Mouse (Mus musculus): ENCODE data around the gene Sgta. TPM values are rescaled to one million over a fixed set of nuclear protein-coding genes. Genes with fewer than 3 reads are reported as not detected.
"Not testable (repeated sequence)": the region's sequence is repeated elsewhere in the genome, so short reads cannot be mapped to it uniquely, and the experiment has no call there.

Sgta gene
- polyA plus RNA-seq, 1 experiment from 2014 or later: 292 TPM

- H3K27ac ChIP-seq: no peak overlapping the region
- no peak overlapping the region for H3K9ac ChIP-seq
- no peak overlapping the region for H3K4me2 ChIP-seq
- peaks cover 14% of the 10 kb centered on the region for H3K4me1 ChIP-seq (replicated peaks)
- H3K4me3 ChIP-seq: no peak overlapping the region
- WGBS: 92% methylated on average over 5 of the region's 5 CpGs
- ATAC-seq (ENCODE audit: low FRiP score): no peak
- no peaks in the 10 kb centered on the region for H3K9me3 ChIP-seq
- no peaks in the 10 kb centered on the region for H3K27me3 ChIP-seq
- peaks cover 58% of the 10 kb centered on the region for H3K36me3 ChIP-seq
These were observed 7.4 kb downstream of the Sgta start for GRCm38 (mm10) chr10:81052577-81052976.

DNA sequence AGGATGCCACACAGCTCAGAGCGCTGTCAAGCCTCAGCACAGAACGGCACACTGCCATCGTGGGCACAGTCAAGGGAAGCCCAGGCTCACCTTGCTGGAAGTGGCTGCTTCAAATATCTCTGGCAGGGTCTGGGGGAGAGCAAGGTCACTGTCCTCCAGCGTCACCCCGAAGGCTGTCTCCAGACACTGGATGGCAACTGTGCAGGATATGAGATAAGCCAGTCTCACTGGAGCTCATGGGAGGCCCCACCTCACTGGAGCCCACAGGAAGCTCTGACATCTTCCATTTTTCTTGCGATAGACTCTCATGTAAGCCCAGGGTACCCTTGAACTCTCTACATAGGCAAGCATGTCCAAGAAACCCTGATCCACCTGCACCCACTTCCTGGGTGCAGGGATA lies 8.8 kb downstream of the Sgta start:
- Histone ChIP-seq H3K36me3 (peaks cover 72% of the 10 kb centered on the region), H3K9ac (no peak overlapping the region), H3K9me3 (no peaks in the 10 kb centered on the region), H3K27ac (no peak overlapping the region), H3K27me3 (no peaks in the 10 kb centered on the region), H3K4me2 (no peak overlapping the region), H3K4me3 (no peak overlapping the region), H3K4me1 (replicated peaks) (no peaks in the 10 kb centered on the region)
- ATAC-seq (ENCODE audit: low FRiP score): no peak
- whole genome bisulfite sequencing: 96% methylated on average over 6 of the region's 6 CpGs

GRCm38 (mm10) chr10:81050645-81051044 lies 9.3 kb downstream of the Sgta start:
- no peak overlapping the region for H3K9ac ChIP-seq
- 87% methylated on average over 4 of the region's 4 CpGs for WGBS
- H3K4me2 ChIP-seq: no peak overlapping the region
- H3K9me3 ChIP-seq: no peaks in the 10 kb centered on the region
- no peak overlapping the region for H3K27ac ChIP-seq
- H3K27me3 ChIP-seq: no peaks in the 10 kb centered on the region
- H3K4me1 ChIP-seq (replicated peaks): no peaks in the 10 kb centered on the region
- ATAC-seq (ENCODE audit: low FRiP score): no peak
- no peak overlapping the region for H3K4me3 ChIP-seq
- peaks cover 76% of the 10 kb centered on the region for H3K36me3 ChIP-seq

GRCm38 (mm10) chr10:81045246-81045645 lies 14.7 kb downstream of the Sgta start:
- not testable (repeated sequence) for H3K27me3 ChIP-seq; H3K27ac ChIP-seq; ATAC-seq (ENCODE audit: low FRiP score); H3K4me1 ChIP-seq (replicated peaks); H3K9ac ChIP-seq; H3K9me3 ChIP-seq; H3K4me2 ChIP-seq; H3K4me3 ChIP-seq
- WGBS: 98% methylated on average over 14 of the region's 14 CpGs
- peaks cover 79% of the 10 kb centered on the region for H3K36me3 ChIP-seq

GRCm38 (mm10) chr10:81041458-81042175 lies 18.4 kb downstream of the Sgta start:
- peaks cover 3% of the 10 kb centered on the region; the same call in 1 of the 2 replicates for H3K4me1 ChIP-seq (replicated peaks)
- H3K4me2 ChIP-seq: no peak overlapping the region
- H3K36me3 ChIP-seq: peaks cover 43% of the 10 kb centered on the region
- ATAC-seq (ENCODE audit: low FRiP score): no peak
- 37% methylated on average over 13 of the region's 13 CpGs for WGBS
- H3K27me3 ChIP-seq: no peaks in the 10 kb centered on the region
- no peak overlapping the region for H3K4me3 ChIP-seq
- 0 out of 2 replicates have a peak overlapping the region, but pooled peaks have one; percentile 24 for H3K9ac ChIP-seq
- peak overlapping the region; percentile 42; the same call in 1 of the 2 replicates for H3K27ac ChIP-seq
- no peaks in the 10 kb centered on the region for H3K9me3 ChIP-seq

- peak within 1 kb of the TSS; percentile 86 for H3K4me3 ChIP-seq
- peak; percentile 99 for ATAC-seq (ENCODE audit: low FRiP score)
- H3K27me3 ChIP-seq: no peaks in the 10 kb centered on the region
- peaks cover 32% of the 10 kb centered on the region for H3K4me1 ChIP-seq (replicated peaks)
- H3K9me3 ChIP-seq: no peaks in the 10 kb centered on the region
- H3K27ac ChIP-seq: peak within 1 kb of the TSS; percentile 80
- peaks cover 27% of the 10 kb centered on the region for H3K36me3 ChIP-seq
- under 1% methylated on average over 35 of the region's 35 CpGs for WGBS
- H3K4me2 ChIP-seq: peak within 1 kb of the TSS; percentile 68
- peak within 1 kb of the TSS; percentile 91 for H3K9ac ChIP-seq
These were observed 22.9 kb downstream of the Sgta start, which contains the start of gene Slc39a3 for GRCm38 (mm10) chr10:81036988-81037580. Gene Slc39a3, minus strand, starts transcription at chr10:81037426.

DNA sequence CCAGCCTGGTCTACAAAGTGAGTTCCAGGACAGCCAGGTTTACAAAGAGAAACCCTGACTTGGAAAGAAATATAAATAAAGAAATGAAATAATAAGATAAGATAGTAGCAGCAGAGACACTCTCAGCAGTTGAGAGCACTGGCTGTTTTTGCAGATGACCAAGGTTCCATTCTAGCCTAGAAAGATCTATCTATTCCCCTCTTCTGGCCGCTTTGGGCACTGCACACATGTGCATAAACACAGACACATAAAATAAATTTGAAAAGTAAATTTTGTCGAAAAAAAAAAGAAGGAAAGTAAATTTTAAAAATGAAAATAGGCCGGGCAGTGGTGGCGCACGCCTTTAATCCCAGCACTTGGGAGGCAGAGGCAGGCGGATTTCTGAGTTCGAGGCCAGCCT lies 23.7 kb downstream of the Sgta start:
- Histone ChIP-seq H3K9ac (no peak overlapping the region), H3K4me3 (no peak overlapping the region), H3K4me1 (replicated peaks) (peaks cover 30% of the 10 kb centered on the region), H3K27me3 (no peaks in the 10 kb centered on the region), H3K36me3 (peaks cover 35% of the 10 kb centered on the region), H3K27ac (no peak overlapping the region), H3K9me3 (no peaks in the 10 kb centered on the region), H3K4me2 (0 out of 2 replicates have a peak overlapping the region, but pooled peaks have one; percentile 2)
- WGBS: 76% methylated on average over 7 of the region's 7 CpGs
- ATAC-seq (ENCODE audit: low FRiP score): no peak

DNA sequence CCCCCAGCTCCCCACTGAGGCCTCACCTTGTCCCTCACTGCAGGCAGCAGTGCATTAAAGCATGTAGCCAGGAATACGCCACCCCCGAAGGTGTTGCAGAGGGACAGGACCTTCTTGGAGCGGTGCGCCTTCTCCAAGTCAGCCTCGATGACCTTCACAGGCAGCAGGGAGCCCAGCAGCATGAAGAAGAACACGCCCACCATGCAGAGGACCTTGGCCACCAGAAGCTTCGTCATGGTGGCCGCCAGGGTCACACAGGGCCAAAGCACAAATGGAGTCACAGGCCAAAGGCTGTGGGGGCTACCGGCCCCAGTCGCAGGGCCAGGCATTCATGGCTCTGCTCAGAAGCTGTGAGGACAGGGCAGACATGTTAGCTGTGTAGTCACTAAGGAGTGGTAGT lies 26.4 kb downstream of the Sgta start:
- H3K27me3 ChIP-seq: 0 out of 2 replicates have a peak, but pooled peaks cover 3% of the 10 kb centered on the region
- 83% methylated on average over 10 of the region's 10 CpGs for WGBS
- peaks cover 57% of the 10 kb centered on the region for H3K36me3 ChIP-seq
- no peak overlapping the region for H3K4me3 ChIP-seq
- ATAC-seq (ENCODE audit: low FRiP score): no peak
- H3K4me2 ChIP-seq: no peak overlapping the region
- H3K9me3 ChIP-seq: no peaks in the 10 kb centered on the region
- H3K27ac ChIP-seq: no peak overlapping the region
- H3K4me1 ChIP-seq (replicated peaks): peaks cover 37% of the 10 kb centered on the region
- H3K9ac ChIP-seq: no peak overlapping the region; the same call in 1 of the 2 replicates

DNA sequence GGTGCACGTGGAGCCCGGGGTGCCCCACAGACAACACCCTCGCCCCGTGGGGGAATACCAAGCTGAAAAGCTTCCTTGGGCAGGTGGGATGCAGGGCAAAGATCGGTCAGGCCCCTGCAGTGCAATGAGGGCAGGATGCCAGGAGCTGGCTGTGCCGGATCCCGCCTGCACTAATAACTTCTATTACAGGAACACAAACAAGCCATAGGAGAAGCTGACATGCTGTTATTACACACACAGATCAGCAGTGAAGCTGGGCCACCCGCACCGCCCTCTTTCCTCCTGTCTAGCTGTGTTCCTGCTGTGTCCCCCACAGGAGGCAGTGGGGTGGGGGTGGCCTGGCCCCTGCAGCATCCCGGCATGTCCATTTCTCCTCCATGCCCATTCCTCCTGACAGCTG lies 30.9 kb downstream of the Sgta start:
- no peak overlapping the region for H3K27ac ChIP-seq
- no peak for ATAC-seq (ENCODE audit: low FRiP score)
- WGBS: 59% methylated on average over 10 of the region's 10 CpGs
- H3K36me3 ChIP-seq: peaks cover 49% of the 10 kb centered on the region
- no peak overlapping the region for H3K4me3 ChIP-seq
- no peaks in the 10 kb centered on the region for H3K9me3 ChIP-seq
- H3K27me3 ChIP-seq: peaks cover 24% of the 10 kb centered on the region
- no peak overlapping the region for H3K4me2 ChIP-seq
- peaks cover 32% of the 10 kb centered on the region for H3K4me1 ChIP-seq (replicated peaks)
- H3K9ac ChIP-seq: peak overlapping the region; percentile 35; the same call in 1 of the 2 replicates

DNA sequence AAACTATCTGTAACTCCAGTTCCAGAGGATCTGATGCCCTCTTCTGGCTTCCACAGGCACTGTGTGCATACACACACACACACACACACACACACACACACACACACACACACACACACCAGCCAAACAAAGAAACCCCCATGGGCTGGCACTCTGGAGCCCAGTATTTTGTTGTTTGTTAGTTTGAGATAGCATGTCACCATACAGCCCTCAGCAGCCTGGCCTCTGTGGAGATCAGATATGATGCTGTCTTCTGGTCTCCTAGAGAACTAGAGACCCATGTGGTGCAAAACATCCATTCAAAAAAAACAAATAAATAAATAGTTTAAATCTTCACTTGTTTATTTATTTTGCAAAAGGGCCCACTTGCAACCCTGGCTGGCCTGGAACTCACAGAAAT lies 31.8 kb downstream of the Sgta start:
- Histone ChIP-seq H3K4me1 (replicated peaks) (peaks cover 29% of the 10 kb centered on the region), H3K27ac (no peak overlapping the region), H3K27me3 (peaks cover 32% of the 10 kb centered on the region), H3K4me3 (no peak overlapping the region), H3K9ac (no peak overlapping the region), H3K4me2 (no peak overlapping the region), H3K36me3 (peaks cover 41% of the 10 kb centered on the region), H3K9me3 (no peaks in the 10 kb centered on the region)
- ATAC-seq (ENCODE audit: low FRiP score): no peak

GRCm38 (mm10) chr10:81027331-81027730 lies 32.6 kb downstream of the Sgta start:
- Histone ChIP-seq H3K9me3 (no peaks in the 10 kb centered on the region), H3K27me3 (peaks cover 37% of the 10 kb centered on the region), H3K27ac (no peak overlapping the region), H3K36me3 (peaks cover 32% of the 10 kb centered on the region), H3K4me2 (no peak overlapping the region), H3K9ac (no peak overlapping the region), H3K4me1 (replicated peaks) (peaks cover 26% of the 10 kb centered on the region), H3K4me3 (no peak overlapping the region)
- no peak for ATAC-seq (ENCODE audit: low FRiP score)
- 77% methylated on average over 4 of the region's 4 CpGs for WGBS

GRCm38 (mm10) chr10:81026857-81027256 lies 33.1 kb downstream of the Sgta start:
- no peaks in the 10 kb centered on the region for H3K9me3 ChIP-seq
- H3K27me3 ChIP-seq: peaks cover 42% of the 10 kb centered on the region
- no peak overlapping the region for H3K4me2 ChIP-seq
- H3K9ac ChIP-seq: no peak overlapping the region
- no peak overlapping the region for H3K4me3 ChIP-seq
- WGBS: 97% methylated on average over 5 of the region's 5 CpGs
- H3K36me3 ChIP-seq: peaks cover 29% of the 10 kb centered on the region
- no peak for ATAC-seq (ENCODE audit: low FRiP score)
- H3K4me1 ChIP-seq (replicated peaks): peaks cover 30% of the 10 kb centered on the region
- H3K27ac ChIP-seq: no peak overlapping the region
